Mouse (Mus musculus) urinary bladder, postnatal 25 days (tissue): ENCODE data around the gene Dclre1a.
"Not testable (repeated sequence)": the region's sequence is repeated elsewhere in the genome, so short reads cannot be mapped to it uniquely, and the experiment has no call there.

ENCODE experiments used
- DNase-seq: peaks from one replicate; pipeline ENCODE4 v3.0.0; 2022; ENCODE audit warnings: low spot score

Dclre1a gene

GRCm38 (mm10) chr19:56548230-56549032, 409 bp upstream of the Dclre1a start, which contains the start of gene Nhlrc2:
Nhlrc2 (plus strand) TSS chr19:56548261.
- peak; percentile 90 for DNase-seq

GRCm38 (mm10) chr19:56546031-56546430, 2.0 kb downstream of the Dclre1a start:
- no peak for DNase-seq

GRCm38 (mm10) chr19:56544681-56545388, 3.2 kb downstream of the Dclre1a start:
- no peak for DNase-seq

GRCm38 (mm10) chr19:56543320-56543719, 4.7 kb downstream of the Dclre1a start:
- DNase-seq: no peak

GRCm38 (mm10) chr19:56535765-56536164, 12.3 kb downstream of the Dclre1a start:
- no peak for DNase-seq

GRCm38 (mm10) chr19:56535064-56535463, 13.0 kb downstream of the Dclre1a start:
- no peak for DNase-seq

- DNase-seq: no peak
These were observed 13.7 kb downstream of the Dclre1a start for GRCm38 (mm10) chr19:56534337-56534736.

- no peak for DNase-seq
These were observed 14.5 kb downstream of the Dclre1a start for GRCm38 (mm10) chr19:56533291-56534071.

- no peak for DNase-seq
These were observed 16.8 kb downstream of the Dclre1a start for GRCm38 (mm10) chr19:56531251-56531650.

GRCm38 (mm10) chr19:56530529-56530928, 17.5 kb downstream of the Dclre1a start:
- not testable (repeated sequence) for DNase-seq

- DNase-seq: not testable (repeated sequence)
These were observed 28.6 kb downstream of the Dclre1a start for GRCm38 (mm10) chr19:56519408-56519807.

GRCm38 (mm10) chr19:56513527-56513926, 34.5 kb downstream of the Dclre1a start:
- DNase-seq: not testable (repeated sequence)

GRCm38 (mm10) chr19:56511207-56511606, 36.8 kb downstream of the Dclre1a start:
- DNase-seq: not testable (repeated sequence)

- DNase-seq: not testable (repeated sequence)
These were observed 44.5 kb downstream of the Dclre1a start for GRCm38 (mm10) chr19:56503525-56503924.

GRCm38 (mm10) chr19:56503069-56503468, 45.0 kb downstream of the Dclre1a start:
- not testable (repeated sequence) for DNase-seq

GRCm38 (mm10) chr19:56494157-56494556, 53.9 kb downstream of the Dclre1a start:
- not testable (repeated sequence) for DNase-seq

- no peak for DNase-seq
These were observed 58.4 kb downstream of the Dclre1a start for GRCm38 (mm10) chr19:56489601-56490000.

GRCm38 (mm10) chr19:56487339-56487738, 60.7 kb downstream of the Dclre1a start:
- DNase-seq: no peak

GRCm38 (mm10) chr19:56486926-56487325, 61.1 kb downstream of the Dclre1a start:
- DNase-seq: no peak

- DNase-seq: no peak
These were observed 62.4 kb downstream of the Dclre1a start for GRCm38 (mm10) chr19:56485376-56486271.
